Mouse (Mus musculus): ENCODE results near the gene Olfr157.

Olfr157 gene

DNA sequence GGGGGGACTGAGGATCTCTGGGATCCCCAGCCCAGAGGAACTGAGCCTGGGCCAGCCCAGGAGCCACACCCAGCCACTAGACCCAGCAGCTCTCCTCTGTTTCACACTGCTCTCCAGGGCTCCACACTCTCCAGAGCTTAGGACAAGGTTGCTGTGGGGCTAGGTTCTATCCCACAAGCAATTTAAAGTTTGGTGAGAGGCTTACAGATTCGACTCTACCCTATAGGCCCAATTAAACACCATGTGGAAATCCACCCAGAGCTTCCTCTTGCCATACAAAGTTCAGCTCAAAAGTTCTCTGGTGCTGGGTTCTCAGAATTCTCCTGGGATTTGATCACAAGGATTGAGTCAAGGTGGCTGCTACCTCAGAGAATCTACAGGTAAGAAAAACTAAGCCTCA lies at the start of gene Olfr157:
Olfr157 (minus strand) TSS at position 101 of the 400 bp plus-strand sequence.
- DNase-seq (ENCODE audit: low spot score in 2 of 2): no peak

DNA sequence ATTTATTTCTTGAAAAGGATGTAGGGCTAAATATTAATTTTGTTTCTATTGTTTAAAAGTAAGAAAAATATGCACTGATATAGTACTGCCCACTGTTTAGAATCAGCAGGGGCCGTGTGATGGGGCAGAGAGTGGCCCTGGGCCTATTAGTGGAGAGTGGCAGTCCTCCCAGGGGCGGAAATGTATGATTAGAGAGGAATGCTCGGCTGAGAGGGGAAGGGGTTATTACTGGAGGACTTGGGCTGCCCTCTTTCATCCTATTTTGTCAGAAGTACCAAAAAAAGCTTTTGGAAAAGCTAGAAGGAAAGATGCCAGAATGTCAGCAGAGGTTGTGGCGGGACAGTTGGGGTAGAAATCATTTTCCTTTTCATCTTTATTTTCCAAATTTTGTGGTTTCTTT lies 44.2 kb upstream of the Olfr157 start:
- no peak for DNase-seq (ENCODE audit: low spot score in 2 of 2)

GRCm38 (mm10) chr4:43879566-43879965 lies 39.6 kb upstream of the Olfr157 start:
- no peak for DNase-seq (ENCODE audit: low spot score in 2 of 2)

DNA sequence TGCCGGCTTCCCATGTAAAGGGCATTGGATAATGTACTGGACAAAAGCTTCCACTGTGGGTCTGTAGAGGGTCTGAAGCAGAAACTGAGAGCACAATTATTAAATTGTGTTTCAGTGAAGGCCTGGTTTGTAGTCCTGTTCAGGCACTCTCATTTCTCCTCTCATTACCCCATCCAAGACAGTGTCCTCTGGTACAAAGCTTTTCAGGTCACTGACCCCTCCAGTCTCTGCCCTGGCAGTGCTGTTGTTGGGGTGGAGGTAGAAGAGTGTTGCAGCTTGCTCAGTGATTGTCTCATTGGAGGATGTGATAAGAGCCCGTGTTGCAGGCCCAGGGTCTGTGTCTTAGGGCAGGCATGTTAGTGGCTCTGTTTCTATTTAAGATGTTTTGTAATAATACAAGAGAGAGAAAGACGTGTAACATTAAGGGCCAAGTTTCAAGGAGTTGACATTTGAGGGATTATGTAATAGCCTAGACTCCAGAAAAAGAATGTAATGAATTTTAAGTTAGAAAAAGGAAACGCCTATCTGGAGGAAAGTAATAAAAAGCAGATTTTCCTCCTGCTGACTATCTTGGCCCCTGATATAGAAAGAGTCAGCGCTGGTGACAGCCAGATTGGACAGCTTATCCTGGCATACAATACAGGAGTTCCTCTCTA lies 38.2 kb upstream of the Olfr157 start:
- no peak for DNase-seq (ENCODE audit: low spot score in 2 of 2)

- no peak for DNase-seq (ENCODE audit: low spot score in 2 of 2)
Measured at GRCm38 (mm10) chr4:43877230-43877629, 37.2 kb upstream of the Olfr157 start.

GRCm38 (mm10) chr4:43875919-43876411 lies 36.0 kb upstream of the Olfr157 start:
- DNase-seq (ENCODE audit: low spot score in 2 of 2): peak in 1 of 2 experiments; percentile 28

- peak; percentile 66 to 83 for DNase-seq (ENCODE audit: low spot score in 2 of 2)
Measured at GRCm38 (mm10) chr4:43875160-43875918, 35.3 kb upstream of the Olfr157 start, which contains the start of gene Reck. Reck (plus strand) TSS chr4:43875530.

GRCm38 (mm10) chr4:43874501-43874900 lies 34.5 kb upstream of the Olfr157 start:
- DNase-seq (ENCODE audit: low spot score in 2 of 2): no peak

GRCm38 (mm10) chr4:43869821-43870220 lies 29.8 kb upstream of the Olfr157 start:
- DNase-seq (ENCODE audit: low spot score in 2 of 2): no peak

GRCm38 (mm10) chr4:43863298-43863697 lies 23.3 kb upstream of the Olfr157 start:
- no peak for DNase-seq (ENCODE audit: low spot score in 2 of 2)

DNA sequence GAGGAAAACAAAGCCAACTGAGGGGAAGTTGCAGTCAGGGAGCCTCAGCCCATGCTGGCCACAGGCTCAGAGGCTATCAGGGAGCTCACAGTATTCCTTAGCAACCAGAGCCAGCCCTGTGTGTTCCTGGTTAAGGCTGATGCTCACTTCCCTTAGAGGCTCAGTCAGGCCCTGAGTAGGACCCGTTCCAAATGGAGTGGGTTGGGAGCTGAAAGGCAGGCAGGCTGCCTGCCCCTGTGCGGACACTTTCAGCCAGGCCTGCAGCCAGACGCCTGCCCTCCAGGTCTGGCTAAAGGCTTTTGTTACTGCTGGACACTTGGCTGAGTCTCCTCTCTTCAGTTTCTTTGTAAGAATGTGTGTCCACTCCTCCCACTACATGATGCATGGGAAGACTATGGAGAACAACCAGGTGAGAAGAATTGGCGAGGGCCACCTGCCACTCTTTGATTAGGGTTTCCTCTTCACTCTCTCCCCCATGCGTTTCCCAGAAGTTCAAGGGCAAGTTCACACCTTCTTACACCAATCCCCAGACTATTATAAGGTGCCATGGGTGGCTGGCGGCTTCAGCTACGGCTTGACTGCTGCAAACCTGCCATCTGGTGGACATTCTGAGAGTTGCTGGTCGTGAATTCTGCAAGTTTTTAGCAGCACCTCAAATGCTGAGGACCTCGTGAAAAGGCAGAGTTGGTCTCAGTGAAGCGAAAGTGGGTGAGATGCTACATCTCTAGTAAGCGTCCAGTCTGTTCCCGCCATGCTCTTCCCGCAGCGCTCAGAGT lies 20.9 kb upstream of the Olfr157 start:
- DNase-seq (ENCODE audit: low spot score in 2 of 2): peak in 1 of 2 experiments; percentile 37

DNA sequence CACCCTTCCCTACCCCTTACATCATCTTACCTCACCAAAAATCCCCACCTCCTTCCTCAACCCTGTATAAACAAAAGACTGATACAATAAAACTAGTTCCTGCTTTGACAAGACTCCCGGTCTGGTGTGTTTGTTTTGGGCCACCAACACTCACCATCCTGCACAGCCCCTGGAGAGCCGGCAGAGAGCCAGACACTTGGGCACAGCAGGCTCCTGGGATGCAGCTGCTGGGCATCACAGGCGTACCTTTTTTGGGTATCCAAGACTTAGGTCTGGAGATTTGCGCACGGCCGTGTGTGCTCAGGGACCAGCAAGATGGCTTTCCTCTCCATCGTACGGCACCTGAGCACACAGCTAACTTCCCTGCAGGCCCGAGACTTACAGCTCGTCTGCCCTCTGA lies 19.9 kb upstream of the Olfr157 start:
- DNase-seq (ENCODE audit: low spot score in 2 of 2): peak in 1 of 2 experiments; percentile 17

DNA sequence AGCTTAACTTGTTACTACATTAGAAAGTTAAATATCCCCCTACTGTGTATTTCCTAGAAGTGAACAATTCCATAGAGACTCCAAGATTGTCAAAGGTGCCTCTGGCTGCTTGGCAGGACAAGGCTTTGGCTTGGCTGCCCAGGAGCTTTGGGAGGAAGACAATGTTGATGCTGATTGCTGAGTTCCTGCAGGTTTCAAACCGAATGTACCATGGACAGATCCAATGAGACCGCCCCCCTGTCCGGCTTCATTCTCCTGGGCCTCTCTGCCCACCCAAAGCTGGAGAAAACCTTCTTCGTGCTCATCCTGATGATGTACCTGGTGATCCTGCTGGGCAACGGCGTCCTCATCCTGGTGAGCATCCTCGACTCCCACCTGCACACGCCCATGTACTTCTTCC lies 14.1 kb upstream of the Olfr157 start:
- no peak for DNase-seq (ENCODE audit: low spot score in 2 of 2)

DNA sequence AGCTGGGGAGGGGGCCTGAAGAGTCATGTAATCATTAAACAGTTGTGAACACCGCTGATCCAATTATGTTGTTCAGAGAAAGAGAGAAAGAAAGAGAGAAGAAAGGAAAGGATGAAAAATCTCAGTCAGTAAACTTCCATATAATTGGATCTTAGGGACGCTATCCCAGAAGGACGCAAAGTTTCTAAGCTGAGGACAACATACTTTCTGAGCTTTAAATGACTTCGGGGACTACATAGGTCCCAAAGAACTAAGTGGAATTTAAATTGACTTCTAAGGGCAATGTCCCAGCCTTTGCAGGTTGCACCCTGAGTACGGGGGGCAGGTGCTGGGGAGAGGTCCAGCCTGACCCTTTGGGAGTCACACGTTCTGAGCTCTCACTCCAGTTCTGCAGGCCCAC lies 11.3 kb upstream of the Olfr157 start, which contains the start of gene Olfr155:
Olfr155 (plus strand) TSS at position 301 of the 400 bp plus-strand sequence.
- no peak for DNase-seq (ENCODE audit: low spot score in 2 of 2)

GRCm38 (mm10) chr4:43838326-43838725 lies 1.7 kb downstream of the Olfr157 start:
- no peak for DNase-seq (ENCODE audit: low spot score in 2 of 2)

- DNase-seq (ENCODE audit: low spot score in 2 of 2): no peak
Measured at GRCm38 (mm10) chr4:43834749-43835148, 5.3 kb downstream of the Olfr157 start.

DNA sequence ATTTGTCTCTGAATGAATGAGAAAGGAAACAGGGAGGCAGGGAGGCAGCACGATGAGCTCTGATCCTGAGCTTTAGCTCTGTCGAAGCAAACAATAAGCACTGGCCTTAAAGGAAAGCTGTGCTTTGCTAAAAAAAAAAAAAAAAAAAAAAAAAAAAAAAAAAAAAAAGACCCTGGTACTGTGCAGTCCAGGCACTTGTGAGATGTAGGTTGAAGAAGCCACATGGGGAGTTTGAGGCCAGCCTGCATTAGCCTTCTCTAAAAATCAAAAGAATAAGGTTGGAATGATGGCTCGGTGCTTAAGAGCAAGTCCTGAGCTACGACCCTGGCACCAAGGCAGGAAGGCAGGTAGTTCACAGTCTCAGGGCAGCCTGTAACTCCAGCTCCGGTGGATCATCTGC lies 6.2 kb downstream of the Olfr157 start:
- no peak for DNase-seq (ENCODE audit: low spot score in 2 of 2)

DNA sequence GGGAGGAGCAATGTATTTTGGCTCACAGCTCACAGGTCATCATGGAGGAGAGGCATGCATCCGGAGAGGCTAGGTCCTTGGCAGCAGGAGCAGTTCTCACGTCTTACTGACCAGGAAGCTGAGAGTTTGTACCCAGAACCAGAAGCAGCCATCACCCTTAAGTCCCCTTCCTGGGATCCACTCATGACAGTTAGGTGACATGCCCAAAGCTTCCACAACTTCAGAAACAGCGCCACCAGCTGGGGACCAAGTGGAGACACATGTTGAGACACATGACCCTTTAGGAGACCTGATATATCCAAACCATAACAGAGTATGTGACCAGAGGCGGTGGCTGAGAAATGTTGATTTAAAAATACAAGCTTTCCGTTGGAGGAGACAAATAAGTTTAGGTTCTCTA lies 8.0 kb downstream of the Olfr157 start:
- DNase-seq (ENCODE audit: low spot score in 2 of 2): no peak

- DNase-seq (ENCODE audit: low spot score in 2 of 2): no peak
Measured at GRCm38 (mm10) chr4:43828806-43829205, 11.2 kb downstream of the Olfr157 start.

DNA sequence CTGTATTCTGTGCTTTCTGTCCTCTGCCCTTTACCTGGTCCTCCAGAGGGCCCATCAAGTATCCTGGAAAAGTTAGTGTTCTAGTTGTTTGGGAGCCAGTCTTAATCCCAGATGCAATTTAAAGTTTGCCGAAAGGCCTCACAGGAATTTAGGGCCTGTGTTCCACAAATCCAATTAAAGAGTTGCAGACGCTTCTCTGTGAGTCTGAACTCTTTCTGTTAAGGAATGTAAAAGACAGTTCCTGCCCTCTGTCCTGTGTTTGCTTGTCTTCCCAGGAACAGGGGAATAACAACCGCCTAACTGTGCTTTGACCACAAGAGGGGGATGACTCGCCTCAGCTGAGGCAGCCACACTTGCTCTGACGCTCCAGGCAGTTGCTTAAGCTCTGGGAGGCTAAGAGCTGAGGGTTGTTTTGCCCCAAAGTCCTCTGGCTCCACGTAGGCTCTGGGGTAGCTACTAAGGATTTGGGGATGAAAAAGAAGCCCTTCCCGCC lies 16.1 kb downstream of the Olfr157 start, which contains the start of gene Olfr156:
Olfr156 (minus strand) TSS at position 51 of the 493 bp plus-strand sequence.
- DNase-seq (ENCODE audit: low spot score in 2 of 2): peak in 1 of 2 experiments; percentile 4

- no peak for DNase-seq (ENCODE audit: low spot score in 2 of 2)
Measured at GRCm38 (mm10) chr4:43822896-43823550, 17.0 kb downstream of the Olfr157 start.

Data from urinary bladder, adult 18-20 months (tissue).